Mouse (Mus musculus): ENCODE results near the gene Leprot.

Gene Leprot

DNA sequence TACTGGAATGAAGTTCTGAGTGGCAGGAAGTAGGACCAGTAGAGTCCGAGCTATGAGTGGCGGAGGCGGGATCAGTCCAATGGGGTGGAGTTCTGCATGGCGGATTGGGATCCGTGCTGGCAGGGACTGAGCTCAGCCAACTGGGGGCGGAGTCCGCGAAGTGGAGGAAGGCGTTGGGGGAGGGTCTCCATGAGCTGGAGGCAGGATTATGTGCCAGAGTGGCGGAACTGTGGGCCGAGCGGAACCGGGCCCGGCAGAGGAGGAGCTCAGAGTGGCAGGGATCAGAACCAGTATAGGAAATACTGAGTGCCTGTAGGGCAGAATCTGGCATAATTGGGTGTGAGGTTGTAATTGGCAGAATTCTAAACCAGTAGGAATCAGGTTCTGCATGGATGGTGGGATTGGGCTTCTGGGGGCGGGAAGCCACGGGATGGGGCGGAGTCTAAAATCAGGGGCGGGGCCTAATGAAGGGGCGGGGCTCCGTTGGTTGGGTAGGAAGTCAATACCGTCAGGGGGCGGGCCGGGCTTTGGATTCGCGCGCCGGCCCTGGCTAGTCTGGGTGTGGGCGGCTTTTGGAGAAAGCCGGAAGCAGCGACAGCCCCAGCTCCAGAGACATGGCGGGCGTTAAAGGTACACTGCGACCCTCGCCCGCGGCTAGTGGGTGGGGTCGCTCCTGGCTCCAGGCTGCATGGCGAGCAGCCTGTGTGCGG is at the start of gene Leprot:
TSS of gene Leprot (plus strand) at position 523 of the 710 bp plus-strand sequence.
- DNase-seq: peak; percentile 100

DNA sequence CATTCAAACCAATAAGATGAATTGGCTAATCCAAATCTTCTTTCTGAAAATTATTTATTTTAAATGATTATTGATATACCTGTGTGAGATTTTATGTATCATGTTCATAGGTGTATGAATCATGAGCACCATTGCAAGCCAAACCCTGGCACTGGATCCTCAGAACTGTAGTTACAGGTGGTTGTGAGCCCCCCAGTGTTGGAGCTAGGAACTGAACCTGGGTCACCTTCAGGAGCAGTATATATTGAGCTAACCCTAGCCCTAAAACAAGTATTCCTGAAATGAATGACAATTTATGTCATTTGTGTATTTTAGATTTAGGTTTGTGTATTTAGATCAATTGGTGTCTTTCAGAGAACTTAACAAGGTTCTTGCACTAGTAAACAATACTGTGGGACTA is 45.8 kb upstream of the Leprot start:
- DNase-seq: no peak

DNA sequence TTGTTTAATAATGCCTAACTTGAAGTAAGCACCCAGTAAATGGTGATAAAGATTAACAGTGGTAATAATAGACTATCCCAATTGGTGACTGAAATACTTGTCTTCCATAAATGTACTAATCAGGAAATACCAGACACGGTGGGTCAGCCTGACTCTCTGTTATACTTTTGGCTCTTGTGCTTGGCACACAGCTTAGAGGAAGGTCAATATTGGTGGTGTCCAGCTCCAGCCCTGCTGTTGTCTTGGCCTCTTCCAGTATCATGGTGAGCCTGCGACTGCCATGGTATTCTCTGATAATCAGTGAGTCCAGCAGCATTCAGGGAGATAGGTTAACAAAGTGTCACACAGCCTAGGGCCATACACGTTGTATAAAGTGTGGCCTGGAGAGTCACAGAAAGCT is 43.9 kb upstream of the Leprot start:
- DNase-seq: no peak

- no peak for DNase-seq
These were observed 31.0 kb upstream of the Leprot start for GRCm38 (mm10) chr4:101616520-101616919.

- DNase-seq: no peak
These were observed 29.8 kb upstream of the Leprot start for GRCm38 (mm10) chr4:101617742-101618141.

GRCm38 (mm10) chr4:101620206-101620605 is 27.3 kb upstream of the Leprot start:
- DNase-seq: no peak

DNA sequence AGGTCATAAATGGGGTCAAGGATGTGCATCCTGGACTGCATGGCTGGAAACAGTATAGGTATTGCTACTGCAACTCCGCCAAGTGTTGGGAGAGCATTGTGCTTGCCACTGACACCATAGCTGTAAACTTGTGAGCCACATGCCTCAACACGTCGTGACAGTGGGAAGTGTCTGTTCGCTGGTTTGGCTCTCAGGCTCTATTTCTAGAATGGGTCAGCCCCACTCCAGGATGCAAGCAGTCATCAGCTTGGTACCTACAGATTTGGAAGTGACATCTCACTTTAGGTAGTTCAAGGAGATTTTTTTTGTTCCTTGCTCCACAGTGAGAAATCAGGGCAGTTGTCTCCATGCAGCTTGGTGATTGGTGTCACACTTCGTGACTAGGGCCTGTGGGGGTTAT is 26.3 kb upstream of the Leprot start:
- DNase-seq: no peak

- DNase-seq: no peak
These were observed 22.2 kb upstream of the Leprot start for GRCm38 (mm10) chr4:101625278-101625677.

GRCm38 (mm10) chr4:101635596-101635995 is 11.9 kb upstream of the Leprot start:
- no peak for DNase-seq

DNA sequence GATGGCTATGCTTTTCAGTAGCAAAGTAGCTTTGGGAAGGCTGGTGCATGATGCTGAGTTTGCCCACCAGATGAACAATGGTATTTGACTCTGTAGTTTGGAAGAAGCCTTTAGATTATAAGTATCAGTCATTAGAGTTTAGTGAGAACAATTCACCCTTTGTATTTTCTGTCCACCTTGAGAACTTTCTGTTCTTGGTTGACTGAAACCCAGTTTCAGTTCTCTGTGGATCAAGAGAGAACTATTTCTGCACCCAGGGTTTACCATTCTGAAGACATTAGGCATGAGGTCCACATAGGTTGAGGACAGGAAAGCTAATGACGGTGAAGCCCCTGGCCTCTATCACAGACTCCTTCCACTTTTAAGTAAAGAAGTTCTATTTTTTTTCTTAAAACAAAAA is 10.0 kb upstream of the Leprot start:
- no peak for DNase-seq

DNA sequence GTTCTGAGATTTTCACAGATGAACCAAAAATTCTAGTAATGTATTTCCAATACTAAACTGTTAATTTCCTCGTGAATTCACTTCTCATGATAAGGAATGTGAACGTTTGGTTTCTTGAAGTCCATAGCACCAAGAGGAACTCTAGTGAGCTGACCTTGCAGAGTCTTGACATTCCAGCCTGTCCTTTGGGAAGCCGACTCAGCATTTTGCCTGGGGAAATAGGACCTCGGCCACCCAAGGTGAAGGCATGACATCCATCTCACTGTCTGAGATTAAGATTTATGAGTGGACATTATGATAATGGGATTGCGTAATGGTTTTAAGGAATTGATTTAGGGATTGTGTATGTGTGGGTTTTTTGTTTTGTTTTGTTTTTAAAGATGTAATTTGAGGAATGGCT is 6.9 kb upstream of the Leprot start:
- DNase-seq: no peak

DNA sequence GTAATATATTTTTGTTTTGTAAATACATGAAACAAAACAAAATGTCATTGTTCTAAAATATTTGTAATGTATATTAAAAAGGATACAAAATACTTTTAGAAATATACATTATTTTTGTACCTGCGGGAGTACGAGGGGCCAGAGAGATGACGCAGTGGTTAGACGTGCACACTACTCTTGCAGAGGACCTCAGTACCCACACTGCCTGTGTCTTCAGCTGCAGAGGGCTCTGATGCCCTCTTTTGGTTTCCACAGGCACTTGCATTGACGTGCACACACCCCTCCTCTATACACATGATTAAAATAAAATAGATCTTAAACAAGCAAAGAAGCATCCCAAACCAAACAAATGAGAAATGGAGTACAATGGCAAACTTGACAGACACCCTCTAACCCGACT is 4.8 kb upstream of the Leprot start:
- no peak for DNase-seq

GRCm38 (mm10) chr4:101643216-101643615 is 4.3 kb upstream of the Leprot start:
- DNase-seq: no peak

- DNase-seq: no peak
These were observed 692 bp upstream of the Leprot start for GRCm38 (mm10) chr4:101646857-101647195.

- DNase-seq: peak; percentile 31
These were observed 591 bp downstream of the Leprot start for GRCm38 (mm10) chr4:101647976-101648642.

DNA sequence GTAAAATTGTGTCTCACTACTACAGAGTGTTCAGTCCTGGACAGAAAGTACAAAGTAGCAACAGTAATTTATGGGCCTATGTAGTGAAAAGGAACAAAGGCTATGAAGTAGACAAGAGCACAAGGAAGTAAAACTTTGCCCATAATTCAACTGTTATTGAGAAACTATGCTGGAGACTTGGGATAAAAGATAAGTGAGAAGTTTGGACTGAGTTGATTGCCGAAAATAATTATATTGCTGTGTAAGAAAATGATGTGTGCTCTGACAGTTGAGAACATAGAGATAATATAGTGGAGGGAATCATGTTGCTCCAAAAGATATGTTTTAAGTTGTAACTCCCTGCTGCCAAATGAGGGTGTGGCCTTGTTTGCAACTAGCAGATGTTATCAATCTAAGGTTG is 1.2 kb downstream of the Leprot start:
- DNase-seq: peak; percentile 18

DNA sequence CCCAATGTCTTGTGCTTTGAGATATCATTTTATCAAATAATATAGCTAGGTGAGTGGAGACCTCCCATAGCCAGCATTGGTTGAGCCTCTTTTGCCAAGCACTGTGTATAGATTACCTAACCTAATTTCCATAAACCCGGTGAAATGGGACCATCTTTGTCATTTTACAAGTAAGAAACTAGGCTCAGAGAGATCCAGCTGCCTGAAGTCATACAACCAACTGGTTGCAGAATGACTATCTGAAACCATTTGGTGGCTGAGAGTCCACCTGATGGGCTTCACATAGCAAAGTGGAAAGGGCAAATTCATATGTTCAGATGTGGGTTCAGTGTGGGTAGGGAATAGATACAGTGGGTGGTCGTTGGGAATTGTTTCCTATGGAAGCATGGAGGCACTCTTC is 3.4 kb downstream of the Leprot start:
- DNase-seq: no peak

- DNase-seq: no peak
These were observed 6.7 kb downstream of the Leprot start for GRCm38 (mm10) chr4:101654256-101654655.

- no peak for DNase-seq
These were observed 7.4 kb downstream of the Leprot start for GRCm38 (mm10) chr4:101654788-101655414.

DNA sequence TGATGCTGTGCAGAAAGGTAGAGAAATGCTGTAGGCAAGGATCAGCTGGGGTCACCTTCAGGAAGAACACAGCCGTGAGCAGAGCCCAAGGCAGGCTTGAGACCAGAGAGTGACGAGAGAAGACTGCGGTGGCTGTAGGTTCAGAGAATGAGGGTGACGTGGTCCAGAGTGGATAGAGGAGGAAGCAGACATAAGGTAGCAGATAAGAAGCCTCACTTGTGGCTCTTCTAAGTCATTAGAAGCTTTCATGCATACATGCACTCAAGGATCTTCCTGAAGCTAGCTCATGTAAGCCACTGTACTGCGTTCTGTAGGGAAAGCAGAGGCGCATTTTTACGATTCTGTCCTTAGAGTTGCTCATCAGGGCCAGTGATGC is 7.9 kb downstream of the Leprot start:
- no peak for DNase-seq

GRCm38 (mm10) chr4:101656056-101656455 is 8.5 kb downstream of the Leprot start:
- DNase-seq: peak; percentile 54

DNA sequence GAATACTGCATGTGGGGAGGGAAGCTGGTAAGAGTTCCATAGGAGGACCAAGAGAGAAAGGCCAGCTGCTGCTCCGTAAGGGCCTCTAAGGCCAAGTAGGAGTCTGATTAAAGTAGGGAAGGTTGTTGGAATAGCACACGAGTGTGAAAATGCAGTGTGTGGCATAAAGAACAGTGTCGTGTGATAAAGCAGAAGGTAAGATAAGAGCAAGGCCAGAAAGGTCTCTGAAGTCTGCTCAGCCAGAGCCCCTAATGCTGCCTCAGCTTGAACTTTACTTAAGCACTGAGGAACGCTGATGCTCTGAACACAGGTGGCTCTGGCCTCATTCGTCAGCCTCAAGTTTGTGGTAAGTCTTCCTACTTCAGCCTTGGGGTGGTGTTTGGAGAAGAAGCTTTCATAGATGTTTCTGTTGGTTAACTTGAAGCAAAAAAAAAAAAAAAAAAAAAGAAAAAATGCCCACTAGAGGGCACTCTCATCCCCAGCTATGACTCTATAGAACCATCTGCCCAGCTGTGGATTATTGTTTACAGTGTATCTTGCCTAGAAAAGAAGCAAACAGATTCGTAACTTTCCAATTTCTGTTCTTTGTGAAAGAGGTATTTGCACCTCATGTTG is 9.5 kb downstream of the Leprot start:
- no peak for DNase-seq

GRCm38 (mm10) chr4:101664160-101664750 is 16.7 kb downstream of the Leprot start:
- peak; percentile 43 for DNase-seq

- DNase-seq: no peak
These were observed 17.2 kb downstream of the Leprot start for GRCm38 (mm10) chr4:101664766-101665165.

Measured in lung, postnatal 10 days (tissue).